Mouse (Mus musculus) embryo, embryonic 11.5 days (tissue): ENCODE measurements around the gene Pdcl3.

Source experiments
- DNase-seq: peaks from one replicate; pipeline ENCODE4 v3.0.0-alpha.2; 2012; ENCODE audit warnings: low read depth, low spot score

Gene Pdcl3

DNA sequence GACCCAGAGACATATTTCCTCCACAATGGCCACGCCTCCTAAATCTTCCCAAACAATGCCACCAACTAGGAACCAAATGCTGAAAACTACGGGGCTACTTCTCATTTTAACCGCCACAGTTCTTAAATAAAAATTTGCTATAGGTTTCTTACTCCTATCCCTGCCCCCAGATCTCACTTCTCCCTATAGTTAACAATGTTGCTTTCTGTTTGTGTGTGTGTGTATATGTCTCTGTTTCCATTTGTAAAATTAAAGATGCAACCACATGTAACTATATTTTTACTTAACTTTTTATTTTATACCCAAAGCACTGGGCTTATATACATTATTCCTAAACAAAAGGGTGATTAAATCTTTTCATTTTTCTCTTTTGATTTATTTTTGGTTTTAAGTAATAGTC, at the start of gene Pdcl3:
Pdcl3 (plus strand) TSS at position 301 of the 400 bp plus-strand sequence.
- no peak for DNase-seq

DNA sequence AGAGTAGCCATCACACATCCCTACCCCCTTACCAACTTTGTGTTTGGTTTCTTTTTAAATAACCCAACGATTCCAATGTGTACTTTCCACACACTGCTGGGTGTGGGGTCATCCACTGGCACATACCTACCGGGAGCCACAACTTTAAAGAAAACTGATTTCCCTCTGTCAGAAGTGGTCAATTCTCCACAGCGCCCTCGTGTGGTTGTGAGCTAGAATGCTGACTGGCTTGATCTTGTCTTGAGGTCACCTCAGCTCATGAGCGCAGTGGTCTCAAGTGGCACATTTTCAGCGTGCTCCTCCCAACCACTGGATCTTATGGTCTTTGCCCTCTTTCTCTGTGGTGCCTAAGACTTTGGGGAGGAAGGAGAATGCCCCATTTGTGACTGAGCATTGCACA, 48.6 kb upstream of the Pdcl3 start:
- peak; percentile 39 for DNase-seq

DNA sequence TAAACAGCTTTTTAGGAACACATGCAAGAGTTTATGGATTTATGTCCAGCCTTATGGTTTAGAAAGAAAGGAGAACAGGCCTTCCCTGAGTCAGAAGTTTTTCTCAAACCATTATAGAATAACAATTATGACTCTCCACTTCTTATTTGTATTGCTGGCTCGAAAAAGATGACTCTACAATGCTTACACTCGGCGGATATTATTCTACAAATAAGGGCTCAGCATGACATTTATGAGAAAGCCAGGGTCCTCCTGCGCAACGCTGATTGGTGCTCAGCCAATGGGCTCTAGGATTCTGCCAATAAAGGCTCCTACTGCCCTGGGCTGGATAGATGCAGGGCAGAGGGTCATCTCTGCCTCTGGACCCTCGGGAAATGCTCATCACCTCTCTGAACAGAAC, 46.6 kb upstream of the Pdcl3 start, which contains the start of gene Nms:
Nms (plus strand) TSS at position 301 of the 400 bp plus-strand sequence.
- no peak for DNase-seq

DNA sequence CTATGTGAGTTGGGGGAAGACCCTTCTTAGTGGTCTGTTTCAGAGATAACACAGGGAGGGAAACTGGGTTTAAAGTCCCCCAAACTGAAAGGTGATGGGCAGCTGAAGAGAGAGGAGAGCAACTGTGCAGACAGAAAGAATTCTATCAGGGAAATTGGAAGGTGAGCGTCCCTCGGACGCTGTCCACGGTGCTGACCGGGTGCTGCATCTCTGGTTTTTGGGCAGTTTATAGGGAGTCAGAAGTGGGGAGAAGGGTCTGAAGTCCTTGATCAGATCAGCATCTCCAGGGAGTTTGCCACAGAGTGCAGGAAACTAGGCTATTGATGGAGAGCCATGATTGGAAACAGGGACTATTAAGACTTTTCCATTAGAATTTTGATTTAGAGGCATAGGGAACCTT, 45.8 kb upstream of the Pdcl3 start:
- DNase-seq = peak; percentile 53

DNA sequence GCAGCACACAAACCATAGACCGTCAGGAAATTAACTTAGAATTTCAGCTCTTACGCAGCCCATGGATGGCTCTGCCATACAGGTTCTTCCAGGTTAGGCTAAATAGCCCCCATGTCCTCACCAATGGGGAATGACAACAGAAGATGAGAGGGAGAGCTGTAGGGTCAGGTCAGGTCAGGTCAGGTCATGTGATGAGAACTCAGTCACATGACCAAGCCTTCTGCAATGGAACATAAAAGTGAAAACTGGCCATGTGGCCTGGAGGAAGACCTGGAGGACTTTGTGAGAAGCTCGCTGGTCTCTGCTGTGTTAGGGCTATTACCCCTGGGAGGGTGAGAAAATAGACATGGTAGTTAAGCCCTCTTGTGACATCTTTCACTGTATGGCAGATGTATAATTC, 29.0 kb upstream of the Pdcl3 start:
- no peak for DNase-seq

DNA sequence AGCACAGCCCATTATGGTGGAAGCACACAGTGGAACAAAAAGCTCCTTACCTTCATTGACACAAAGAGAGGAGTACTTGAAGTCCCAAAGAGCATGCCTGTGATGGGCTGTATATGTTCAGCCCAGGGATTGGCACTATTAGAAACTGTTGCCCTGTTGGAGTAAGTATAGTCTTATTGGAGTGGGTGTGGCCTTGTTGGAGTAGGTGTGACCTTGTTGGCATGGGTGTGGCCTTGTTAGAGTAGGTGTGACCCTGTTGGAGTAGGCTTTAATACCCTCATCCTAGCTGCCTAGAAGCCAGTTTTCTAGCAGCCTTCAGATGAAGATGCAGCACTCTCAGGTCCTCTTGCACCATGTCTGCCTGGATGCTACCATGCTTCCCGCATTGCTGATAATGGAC, 16.3 kb upstream of the Pdcl3 start:
- no peak for DNase-seq

DNA sequence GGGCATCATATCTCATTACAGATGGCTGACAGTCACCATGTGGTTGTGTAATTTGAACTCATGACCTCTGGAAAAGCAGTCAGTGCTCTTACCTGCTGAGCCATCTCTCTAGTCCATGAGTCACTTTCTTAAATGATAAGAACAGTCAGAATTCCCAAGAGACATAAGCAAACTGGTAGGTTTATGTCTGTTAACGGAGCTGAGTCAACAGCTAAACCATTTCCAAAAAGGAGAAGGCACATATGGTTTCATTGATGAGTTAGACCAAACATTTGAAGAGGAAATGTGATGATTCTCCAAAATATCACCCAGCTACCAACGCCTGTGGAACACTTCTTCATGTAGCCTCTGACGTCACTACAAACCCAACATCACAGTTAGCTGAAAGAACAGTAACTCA, 13.7 kb upstream of the Pdcl3 start:
- DNase-seq = no peak

DNA sequence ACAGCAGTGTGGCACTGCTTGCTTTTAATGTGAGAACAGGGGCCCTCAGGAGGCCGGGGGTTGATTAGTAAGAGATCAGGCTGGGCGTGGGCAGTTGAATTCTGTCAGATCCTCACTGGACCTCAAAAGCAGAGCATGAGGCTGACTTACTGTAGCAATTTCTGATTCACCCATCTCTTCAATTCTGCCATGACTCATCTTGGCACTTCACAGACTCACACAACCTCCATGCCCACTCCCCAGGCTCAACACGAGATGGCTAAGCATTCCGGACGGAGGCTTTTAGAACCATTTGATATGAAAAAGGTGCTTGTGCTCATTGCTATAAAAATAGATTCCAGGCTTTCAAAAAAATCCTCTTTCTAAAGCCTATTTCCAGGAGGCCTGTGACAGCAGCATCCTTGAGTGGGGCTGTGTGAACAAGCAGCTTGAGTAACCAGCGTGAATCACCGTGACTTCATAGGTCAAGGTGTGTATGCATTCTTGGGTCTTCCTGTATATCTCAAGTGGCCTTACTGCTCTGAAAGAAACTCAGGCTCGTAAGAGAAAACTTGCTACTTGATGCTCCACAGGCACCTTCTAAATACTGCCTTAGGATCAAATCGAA, 12.3 kb upstream of the Pdcl3 start:
- no peak for DNase-seq

DNA sequence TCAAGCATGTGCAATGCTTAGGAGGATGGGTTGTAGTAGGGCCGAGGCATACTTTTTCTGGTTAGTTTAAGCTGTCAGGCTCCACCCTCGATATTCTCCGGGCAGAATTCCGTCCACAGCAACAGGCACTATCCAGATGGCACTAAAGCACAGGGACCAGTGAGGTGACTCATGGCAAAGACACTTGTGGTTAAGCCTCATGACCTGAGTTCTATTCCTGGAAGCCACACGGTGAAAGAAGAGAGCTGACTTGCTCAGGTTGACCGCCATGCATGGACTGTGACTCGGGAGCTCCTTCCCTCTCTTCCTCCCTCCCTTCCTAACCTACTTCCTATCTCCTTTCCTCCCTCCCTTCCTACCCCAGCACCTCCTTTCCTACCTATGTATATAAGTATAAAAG, 5.5 kb upstream of the Pdcl3 start:
- no peak for DNase-seq

DNA sequence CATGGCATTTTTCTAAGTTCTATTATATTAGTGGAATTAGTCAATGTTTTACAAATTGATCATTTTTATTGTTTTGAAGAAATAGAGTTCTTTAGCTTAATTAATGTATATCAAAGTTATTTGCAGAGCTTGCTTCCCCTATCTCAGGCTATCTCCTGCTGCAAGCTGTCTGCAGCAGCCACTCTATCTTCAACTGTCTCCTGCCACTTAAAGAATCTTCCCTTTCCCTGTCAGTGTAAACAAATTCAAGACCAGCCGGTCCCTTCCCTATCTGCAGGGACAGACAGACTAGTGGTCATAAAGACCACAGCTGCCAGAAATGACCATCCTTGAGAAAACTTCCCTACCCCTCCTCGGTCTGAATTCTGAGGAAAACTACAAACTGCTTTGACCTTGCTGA, 1.5 kb upstream of the Pdcl3 start:
- DNase-seq = no peak

DNA sequence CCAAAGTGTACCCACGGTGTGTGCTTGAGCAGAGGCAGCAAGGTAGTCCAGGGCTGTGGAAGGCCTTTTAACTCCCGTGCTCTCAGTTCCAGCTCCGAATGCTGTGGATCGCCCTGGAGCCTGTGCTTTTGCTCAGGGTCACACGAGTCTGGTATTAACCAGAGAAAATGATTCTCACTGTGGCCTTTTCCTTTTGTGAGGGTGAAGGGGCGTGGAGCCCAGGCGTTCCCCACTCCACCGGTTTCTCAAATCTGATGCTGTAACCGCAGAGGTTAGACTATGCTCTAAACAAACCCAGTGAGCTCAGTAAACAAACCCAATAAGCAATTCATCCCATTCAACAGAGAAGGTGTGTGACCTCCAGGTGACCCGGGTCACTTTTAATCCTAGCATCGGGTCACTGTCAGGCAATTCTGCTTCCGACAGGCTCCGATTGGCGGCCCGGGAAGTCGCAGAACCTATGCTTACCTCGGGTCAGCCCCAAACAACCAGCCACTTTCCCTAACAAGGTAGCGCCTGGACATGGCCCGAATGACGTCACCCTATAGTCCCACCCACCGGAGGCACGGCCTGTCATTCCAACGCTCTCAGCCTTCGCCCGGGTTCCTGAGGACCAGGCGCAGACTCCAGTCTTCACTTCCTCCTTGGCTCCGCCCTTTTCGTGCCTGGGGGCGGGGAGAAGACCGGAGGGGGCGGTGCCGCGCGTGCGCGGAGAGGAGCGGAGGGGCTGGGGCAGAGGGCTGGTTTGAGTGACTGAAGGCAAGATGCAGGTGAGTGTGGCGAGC, 1.9 kb downstream of the Pdcl3 start:
- peak; percentile 97 for DNase-seq

DNA sequence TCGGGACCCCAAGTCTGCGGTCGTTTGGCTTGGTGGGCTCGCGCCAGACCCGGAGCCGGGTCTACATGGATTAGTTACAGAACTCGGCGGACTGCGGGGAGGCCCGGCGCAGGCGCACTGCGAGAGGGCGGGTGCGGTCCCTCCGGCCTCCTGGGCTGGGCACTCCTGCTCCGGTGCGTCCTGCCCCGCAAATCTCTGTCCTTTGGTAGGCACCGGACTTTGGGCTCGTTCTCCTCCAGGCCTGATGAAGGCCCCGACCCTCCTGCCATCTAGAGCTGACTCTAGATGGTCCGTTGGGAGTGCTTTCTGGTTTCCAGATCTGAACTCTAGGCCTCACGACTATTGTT, 2.4 kb downstream of the Pdcl3 start:
- no peak for DNase-seq

DNA sequence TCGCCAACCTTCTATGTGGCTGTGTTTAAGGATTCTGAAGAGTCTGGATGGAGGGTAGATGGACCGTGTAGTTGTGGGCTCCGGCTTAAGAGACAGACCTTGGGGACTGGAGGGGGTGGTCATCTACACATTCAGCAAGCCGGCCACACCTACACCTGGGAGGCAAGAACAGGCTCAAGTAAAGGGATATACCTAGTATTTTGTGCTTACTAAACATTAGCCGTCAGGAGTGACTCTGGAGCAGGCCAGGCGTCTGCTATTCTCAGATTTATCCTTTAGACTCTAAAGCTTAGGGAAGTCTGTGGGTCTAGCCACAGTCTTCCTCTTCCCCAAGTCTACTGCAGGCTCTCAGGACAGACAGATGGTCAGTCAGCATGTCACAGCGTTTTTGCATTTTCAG, 2.9 kb downstream of the Pdcl3 start:
- no peak for DNase-seq

DNA sequence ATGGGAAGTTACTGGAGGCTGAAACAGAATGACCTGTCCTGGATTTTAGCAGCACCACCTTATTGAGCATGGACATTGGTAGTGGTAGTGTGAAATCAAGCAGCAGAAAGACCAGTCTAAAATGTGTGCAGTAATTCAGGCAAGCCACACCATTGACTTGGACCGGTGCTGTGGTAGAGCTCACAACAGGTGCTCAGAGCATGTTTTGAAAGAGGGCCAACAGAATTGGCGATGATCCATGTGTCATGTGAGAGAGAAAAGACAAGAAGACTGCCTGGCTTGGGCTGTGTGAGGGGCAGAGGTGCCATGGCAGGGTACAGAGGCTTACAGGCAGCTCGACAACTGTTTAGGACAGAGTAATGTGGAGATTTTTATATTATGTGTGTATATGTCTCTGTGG, 7.0 kb downstream of the Pdcl3 start:
- no peak for DNase-seq

DNA sequence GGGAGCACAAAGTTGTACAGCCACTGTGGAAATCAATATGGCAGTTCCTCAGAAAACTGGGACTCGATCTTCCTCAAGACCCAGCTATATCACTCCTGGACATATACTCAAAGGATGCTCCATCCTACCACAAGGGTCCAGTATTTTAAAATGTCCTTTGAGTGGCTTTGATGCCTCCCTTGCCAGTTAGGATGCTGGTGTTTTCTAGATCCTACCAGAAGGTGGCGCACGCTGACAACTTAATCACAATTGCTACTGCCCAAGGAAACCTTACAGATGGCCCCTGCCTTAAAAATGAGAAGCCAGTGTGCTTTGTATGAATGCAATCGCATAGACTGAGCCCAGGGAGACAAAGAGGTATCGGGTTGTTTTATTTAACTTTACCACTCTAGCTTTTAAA, 15.7 kb downstream of the Pdcl3 start:
- peak; percentile 77 for DNase-seq

DNA sequence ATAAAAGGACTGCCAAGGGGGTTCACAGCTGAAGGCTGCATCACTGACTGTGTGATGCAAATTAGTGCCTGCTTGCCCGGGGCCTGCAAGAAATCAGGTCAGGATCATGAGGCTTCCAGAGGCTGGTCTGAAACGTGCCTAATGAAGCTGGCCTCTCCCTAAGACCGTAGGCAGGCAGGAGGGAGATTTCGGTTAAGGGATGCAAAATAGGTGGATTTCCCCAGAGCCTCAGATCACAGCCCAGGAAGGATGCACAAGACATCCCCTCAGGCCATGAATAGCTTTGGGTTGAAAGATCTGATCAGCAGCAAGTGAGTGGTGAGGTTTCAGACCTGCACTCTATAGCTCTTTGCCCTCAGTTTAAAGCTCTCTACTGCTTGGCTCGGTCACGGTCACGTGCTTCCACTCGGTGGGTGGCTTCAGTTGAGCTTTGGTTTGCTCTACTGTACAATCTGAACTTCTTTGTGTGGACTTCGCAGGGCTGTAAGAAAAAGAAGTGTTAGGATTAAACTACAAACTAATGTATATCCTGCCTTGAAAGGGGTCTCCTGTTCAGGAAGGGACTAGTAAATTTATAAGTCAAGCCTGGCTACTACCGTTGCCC, 20.4 kb downstream of the Pdcl3 start:
- no peak for DNase-seq

DNA sequence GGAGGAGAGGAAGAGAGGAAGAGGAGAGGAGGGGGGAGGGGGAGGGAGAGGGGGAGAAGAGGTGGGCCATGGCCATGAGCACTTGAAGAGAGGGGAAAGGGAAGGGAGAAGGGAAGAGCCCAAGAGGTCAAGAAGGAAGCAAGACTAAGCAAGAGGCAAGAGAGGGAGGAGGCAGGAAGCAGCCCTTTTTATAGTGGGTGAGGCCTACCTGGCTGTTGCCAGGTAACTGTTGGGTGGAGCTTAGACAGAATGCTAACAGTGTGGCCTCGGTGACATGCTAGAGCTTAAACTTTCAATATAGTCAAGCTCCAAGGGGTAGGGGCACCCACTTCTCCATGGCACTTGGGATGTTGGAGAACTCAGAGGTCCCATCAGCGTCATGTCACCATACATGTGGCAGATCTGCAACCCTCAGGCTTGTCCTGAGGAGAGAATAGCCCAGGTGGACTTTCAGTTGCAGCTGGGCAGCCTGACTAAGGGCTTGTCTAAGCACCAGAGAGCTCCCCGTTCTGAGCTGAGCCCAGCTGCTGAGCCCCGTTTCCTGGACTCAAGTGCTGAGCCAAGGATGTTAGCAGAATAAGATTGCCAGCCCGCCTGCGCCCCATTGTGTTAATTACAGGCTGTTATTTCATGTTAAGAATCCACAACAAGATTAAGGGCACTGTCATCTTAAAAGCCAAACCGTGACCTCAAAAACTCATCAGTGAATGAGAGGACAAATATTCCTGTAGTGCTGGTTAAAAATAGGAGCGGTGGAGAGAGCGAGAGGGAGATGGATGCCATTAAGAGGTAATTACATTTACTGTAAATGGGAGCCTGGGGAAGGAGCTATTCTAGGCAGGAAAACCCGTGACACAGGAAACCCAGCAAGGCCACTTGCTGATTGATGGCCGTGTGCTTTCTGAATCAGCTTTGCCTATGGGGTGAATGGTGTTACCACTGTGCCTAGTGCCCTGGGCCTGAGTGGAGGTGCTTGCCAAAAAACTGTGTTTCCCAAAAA, 21.7 kb downstream of the Pdcl3 start:
- no peak for DNase-seq

DNA sequence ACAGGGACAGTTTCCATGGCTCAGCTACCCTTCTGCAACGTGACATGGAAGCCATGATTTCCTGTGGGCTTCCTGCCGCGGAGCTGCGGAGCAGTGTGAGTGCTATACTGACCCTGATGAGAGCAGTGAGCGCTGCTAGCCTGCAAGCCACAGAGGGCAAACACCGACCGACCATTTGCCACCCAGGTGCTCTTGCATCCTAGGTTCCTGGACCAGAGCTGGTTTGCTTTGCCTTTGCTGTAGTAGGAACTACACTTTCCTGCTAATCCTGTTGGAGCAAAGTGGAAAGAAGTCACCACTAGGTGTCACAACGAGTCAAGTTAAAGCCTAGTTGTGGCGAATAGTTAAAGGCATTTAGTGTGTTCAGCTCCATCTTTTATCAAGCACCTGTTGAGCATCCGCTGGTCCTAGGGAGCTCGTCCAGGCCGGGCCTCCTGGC, 25.2 kb downstream of the Pdcl3 start:
- DNase-seq = peak; percentile 68

DNA sequence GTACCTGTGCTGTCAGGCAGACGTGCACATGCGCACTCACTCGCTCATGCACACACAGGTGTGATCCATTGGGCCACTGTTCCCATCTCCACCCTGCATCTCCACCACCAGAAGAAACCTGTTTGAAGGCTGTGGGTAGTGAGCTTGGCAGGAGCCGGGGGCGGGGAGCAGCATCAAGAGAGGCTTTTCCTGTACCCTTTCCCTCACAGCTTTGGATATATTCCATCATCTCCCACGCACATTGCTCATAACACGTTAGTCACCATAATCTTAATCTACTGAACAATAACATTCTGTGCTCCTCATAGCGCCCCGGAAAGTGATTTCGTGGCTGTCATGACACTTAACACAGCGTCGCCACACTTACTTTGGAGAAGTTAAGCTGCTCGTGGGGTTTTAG, 27.2 kb downstream of the Pdcl3 start:
- no peak for DNase-seq

DNA sequence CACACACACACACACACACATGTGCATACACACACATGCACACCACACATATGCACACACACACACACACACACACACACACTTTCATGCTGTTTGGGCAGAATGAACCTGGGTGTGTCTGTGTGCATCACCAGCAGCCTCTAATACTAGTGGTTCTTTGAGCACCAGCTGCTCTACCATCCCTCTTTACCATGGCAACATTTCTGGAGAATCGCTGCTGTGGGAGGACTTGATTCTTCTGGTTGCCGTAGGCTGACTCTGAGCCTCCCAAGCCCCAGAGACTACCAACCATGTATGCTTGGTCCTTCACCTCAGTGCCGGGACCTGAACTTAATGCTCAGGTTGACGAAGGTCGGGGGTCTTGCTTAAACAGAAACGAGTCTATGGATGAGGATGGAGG, 28.4 kb downstream of the Pdcl3 start:
- DNase-seq = no peak

DNA sequence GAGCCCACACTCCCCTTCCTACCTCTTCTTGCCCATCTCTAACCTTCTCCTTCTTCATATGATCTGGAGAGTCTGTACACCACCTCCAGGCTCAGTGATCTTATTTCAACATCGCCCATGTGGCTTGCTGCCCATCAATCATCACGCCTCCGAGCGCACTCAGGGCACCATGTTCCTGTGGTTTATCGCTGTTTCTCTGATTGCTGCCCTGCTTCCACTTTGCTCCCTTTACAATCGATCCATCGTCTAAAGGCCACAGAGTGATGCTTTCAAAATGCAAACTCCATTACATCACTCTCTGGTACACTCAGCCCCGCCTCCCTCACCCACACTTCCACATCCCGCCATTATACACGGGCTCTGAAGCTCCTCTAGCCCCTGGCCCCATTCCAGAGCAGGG, 30.1 kb downstream of the Pdcl3 start:
- no peak for DNase-seq

DNA sequence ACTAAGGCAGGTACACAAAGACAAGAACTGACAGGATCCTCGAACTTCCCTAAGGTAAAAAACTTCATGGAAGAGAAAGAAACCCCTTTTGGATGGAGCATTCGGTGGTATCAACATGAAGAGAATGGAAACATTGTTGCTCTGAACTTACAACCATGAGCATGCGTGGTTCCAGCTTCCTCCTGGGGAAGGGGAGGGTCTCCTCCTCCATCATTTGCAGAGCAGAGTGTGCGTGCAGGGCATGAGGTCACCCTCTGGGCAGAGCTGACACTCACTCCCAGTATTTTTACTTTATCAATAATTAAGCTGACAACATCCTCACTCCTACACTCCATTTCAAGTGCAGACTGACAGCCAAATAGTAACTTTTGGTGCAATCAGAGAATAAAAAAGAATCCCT, 32.5 kb downstream of the Pdcl3 start:
- no peak for DNase-seq
